Mouse (Mus musculus) embryo, embryonic 11.5 days (tissue): Measurements from ENCODE around the gene Mrpl2.
A peak's percentile ranks its signal among the peaks of the same experiment; 100 is the strongest.

Experiments
- DNase-seq: peaks from one replicate; pipeline ENCODE4 v3.0.0-alpha.2; 2012; ENCODE audit warnings: low read depth, low spot score

Mrpl2 gene

GRCm38 (mm10) chr17:46645561-46646321 is at the start of gene Mrpl2, which contains the start of gene Klc4:
Gene Mrpl2, plus strand, starts transcription at chr17:46646229.
Gene Klc4, minus strand, starts transcription at chr17:46646022.
- peak; percentile 99 for DNase-seq

GRCm38 (mm10) chr17:46597956-46598355 is 48.1 kb upstream of the Mrpl2 start:
- no peak for DNase-seq

DNA sequence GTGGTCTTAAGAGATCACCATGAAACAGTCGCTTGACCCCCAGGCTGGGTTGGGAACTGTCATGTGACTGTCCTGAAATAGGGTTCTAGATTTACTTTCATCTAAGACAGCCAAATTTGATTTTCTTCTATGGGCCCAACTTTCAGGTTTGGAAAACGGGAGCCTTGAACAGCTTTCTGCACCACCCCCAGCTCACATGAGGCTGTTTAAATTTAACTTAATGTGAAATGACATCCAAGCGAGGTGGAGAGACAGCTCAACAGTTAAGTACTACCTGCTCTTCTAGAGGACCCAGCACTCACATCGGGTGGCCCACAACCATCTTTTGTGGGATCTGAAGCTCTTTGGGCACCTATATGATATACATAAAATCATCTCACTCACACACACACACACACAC is 47.1 kb upstream of the Mrpl2 start:
- no peak for DNase-seq

DNA sequence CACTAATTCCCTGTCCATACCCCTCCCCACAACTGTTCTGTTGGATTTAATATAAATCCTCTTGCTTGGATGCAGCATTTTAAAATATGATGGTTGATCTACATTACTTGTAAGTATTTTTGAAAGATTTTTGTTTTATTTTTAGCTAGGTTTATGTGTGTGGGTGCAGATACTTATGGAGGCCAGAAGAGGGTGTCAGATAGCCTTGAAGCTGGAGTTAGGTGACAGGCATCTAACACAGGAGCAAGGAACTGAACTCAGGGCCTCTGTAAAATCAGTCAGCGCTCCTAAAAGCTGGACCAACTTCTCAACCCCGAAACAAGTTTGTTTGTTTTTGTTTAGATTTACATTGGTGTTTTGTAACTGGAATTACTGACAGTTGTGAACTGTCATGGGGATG is 45.5 kb upstream of the Mrpl2 start:
- no peak for DNase-seq

- DNase-seq = no peak
Measured at GRCm38 (mm10) chr17:46602212-46602611, 43.8 kb upstream of the Mrpl2 start.

GRCm38 (mm10) chr17:46603229-46603628 is 42.8 kb upstream of the Mrpl2 start:
- no peak for DNase-seq

- no peak for DNase-seq
Measured at GRCm38 (mm10) chr17:46605126-46605525, 40.9 kb upstream of the Mrpl2 start.

GRCm38 (mm10) chr17:46605987-46606386 is 40.0 kb upstream of the Mrpl2 start:
- no peak for DNase-seq

GRCm38 (mm10) chr17:46609721-46610514 is 36.1 kb upstream of the Mrpl2 start:
- DNase-seq = no peak

DNA sequence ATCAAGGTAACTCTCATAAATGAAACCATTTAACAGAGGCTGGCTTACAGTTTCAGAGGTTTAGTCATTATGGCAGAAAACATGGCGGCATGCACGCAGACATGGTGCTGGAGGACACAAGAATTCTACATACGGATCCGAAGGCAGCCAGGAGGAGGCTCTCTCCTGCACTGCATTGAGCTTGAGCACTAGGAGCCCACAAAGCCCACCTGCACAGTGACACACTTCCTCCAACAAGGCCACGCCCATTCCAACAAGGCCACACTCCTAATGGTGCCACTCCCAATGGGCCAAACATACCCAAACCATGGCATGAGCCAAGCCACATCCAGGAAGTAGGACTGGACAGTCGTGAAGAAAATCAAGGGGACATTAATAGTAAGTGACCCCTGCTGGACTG is 34.7 kb upstream of the Mrpl2 start:
- no peak for DNase-seq

DNA sequence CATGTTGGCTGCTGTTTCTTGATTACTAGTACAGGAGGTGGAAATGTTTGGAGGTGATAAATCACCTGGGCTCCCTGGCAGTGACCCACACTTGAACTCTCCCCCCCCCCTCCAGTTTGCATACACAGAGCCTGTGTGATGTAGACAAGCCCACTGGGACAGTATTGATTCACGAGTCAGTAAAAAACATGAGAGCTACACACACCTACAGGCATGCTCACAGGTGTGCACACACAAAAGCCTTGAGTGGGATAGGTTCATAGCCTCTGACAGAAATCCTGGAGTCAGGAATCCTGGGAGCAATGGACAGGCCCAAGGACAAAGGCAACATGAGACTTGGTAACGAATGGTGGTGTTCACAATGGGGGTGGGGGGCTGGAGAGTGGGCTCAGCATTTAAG is 33.8 kb upstream of the Mrpl2 start:
- no peak for DNase-seq

DNA sequence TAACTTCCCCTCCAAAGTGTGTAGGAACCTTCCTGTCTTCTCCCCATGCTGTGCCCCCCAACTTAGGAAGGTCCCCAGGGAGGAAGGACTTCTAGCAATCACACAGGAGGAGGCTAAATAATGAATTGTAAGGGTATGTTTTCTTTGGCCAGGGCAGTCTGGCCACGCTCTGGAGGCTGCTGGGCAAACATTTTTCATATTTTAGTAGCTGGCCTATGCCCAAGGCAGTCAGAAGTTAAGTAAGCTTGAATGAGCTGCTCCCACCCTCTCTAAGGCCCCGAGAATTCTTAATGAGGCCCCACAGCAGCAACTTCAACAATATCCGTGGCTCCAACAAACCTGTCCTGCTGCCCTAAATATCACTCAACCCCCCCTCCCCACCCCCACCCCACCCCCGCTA is 33.2 kb upstream of the Mrpl2 start:
- no peak for DNase-seq

GRCm38 (mm10) chr17:46613229-46613628 is 32.8 kb upstream of the Mrpl2 start:
- no peak for DNase-seq

DNA sequence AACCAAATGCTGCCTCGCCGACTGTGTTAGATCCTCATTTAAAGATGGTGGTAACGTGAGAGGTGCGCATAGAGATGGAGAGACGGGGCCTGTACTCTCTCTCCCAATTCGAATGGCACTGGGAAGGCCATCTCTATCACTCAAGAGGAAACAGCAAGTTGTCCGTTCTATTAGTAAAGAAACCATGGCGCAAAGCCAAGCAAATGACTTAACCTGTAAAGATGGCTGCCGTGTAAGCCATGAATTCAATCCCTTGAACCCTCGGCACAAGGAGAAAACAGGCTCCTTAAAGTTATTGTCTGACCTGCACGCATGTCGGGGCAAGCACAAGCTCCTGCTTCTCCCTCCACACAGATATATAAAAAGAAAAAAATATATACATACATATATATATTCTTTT is 28.2 kb upstream of the Mrpl2 start:
- no peak for DNase-seq

DNA sequence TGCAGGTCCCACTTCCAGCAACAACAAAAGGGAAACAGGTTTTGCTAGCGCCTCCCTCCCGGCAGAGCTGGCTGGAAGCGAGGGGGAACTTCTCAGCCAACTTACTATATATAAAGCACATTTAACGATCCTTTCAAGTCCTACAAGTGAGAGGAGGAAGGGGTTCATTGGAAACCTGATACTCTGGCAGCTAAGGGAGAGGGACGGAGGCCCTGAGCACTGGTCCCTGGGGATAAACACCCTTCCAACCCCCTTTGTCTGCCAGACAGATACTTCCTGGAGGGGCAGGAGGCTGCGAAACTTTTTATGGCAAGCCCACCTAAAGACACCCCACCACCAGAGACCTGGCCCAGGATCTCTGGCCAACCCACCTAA is 27.6 kb upstream of the Mrpl2 start:
- DNase-seq = no peak

DNA sequence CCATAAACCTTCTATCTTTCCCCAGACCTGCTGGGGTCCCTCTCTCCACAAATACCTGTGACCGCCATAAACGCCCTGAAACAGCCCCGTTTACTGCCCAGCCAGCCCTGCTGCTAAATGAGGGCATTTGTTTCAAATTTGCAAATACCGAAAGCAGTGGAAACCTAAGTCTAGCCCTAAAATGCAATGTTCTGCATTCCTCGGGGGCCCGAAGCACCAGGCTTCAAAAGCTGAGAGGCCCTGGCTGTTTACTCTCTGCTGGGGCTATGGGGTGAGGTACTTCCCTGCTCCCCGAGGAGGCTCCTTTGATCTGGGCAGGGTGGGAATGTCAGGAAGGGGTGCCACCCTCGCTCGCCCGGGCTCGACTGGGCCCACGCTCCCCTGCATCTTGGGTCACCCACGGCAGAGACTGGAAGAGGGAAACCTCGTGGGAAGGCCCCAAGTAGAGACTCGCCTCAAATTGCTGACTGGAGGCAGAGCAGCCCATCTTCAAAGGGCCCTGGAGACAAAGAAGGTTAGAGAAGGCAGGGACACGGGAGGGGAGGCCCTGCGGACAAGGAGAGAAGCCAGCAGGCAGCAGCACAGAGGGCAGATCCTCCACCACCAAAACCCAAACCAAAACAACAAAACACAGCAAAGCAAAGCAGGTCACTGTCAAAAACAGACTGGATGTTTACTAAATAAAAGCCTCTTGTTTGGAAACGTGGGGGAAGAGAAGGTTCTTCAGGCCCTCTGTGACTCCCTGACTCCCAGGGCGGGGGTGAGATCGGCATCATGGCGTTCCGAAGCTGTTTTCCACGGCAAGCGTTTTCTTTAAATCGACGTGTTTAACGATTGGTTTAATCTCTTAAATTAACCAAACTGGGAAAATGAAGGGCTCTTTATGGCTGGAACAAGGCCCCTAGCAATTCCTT is 27.0 kb upstream of the Mrpl2 start:
- DNase-seq = no peak

DNA sequence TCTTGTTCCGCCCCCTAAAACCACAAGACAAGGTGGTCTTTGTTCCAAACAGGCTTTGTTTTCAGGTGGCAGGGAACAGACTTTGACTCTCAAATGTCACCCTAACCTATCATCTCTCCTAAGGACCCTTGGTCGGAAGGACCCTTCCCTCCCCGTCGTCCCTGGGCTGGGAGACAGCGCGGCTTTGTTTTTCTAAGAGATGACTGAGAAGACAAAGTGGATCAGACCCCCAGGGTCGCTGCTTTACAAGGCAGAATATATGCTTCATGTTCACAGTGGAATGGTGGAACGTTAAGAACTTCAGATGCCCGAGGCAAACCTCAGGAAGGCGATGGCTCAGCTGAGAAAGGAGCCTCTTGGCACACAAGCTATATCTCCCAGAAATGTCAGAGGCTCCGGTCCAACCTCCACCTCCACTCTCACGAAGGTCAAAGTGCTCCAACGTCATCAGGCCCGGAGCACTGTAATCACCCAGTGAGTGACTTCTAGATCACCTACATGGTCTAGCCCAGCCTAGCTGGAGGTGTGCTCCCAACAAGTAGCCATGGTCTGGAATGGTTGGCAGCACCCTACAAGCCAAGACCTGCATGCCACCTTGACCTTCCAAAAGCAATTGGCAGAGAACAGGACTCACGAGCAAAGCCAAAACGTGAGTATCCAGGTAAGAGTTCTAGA is 26.2 kb upstream of the Mrpl2 start:
- no peak for DNase-seq

DNA sequence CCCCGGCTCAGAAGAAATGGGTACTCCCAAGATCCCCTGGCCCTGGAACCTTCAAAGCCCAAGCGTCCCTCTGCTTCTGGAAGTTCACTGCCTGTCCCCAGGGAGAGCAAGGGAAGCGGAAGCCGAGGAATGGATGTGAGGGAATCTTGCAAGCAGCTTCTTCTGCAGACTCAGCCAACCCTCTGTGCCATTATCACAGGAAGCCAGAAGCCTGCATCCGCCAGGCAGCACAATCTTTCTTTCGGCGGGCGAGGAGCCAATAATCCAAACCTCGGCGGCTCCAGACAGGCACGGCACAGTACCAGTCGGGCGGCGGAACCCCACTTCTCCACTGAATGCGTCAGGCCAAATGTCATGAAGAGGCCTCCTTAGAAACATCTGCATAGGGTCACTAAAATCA is 24.7 kb upstream of the Mrpl2 start:
- DNase-seq = no peak

DNA sequence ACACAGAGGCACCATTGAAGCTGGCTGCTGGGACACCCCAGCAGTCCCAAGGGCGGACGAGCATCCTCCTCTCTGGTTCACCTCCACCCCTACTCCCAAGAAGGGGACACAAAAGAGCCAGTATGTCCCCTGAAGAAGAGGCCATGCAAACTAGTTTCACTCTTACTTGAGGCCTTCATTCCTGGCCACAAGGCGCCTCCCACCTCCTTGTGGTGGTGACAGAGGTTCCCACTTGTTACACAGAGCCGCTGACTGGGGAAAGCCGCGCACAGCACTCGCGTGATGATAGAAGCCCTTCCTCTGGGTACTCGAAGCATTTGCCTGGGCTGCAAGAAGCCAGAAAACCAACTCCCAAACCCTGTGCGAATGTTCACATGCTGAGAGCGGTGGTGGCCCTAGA is 23.8 kb upstream of the Mrpl2 start:
- no peak for DNase-seq

DNA sequence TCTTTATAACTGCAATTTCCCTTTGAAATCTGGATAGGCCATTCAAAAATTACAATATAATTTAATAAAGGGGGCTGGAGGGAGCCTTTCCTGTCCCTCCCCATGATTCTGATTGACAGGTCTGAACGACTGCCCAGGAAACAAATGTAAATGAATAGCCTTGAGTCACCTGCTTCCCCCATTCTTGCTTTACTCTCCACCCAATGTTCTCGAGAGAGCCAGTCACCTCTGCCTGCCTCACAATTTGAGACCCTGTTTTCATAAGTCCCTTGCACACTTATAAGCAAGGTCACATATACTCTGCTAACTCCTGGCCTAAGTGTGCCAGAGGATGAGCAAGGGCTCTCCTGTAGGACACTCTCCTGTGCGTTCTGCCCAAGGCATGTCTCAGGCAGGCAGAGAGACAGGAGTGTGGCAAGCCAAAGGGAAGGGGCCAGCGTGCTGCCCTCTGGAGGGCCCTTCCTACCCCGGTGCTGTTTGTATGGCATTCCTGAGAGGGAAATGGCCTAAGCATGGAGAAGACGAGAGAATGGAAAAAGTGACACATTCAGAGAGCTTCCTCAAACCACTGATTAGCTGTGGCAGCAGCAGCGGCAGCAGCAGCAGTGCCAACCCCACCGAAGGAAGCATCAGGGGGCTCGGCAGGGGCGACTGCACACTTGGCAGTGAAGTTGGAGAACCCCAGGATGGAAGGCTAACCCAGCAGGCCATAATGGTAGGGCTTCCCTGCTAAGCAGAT is 22.0 kb upstream of the Mrpl2 start:
- DNase-seq = no peak

GRCm38 (mm10) chr17:46624598-46624997 is 21.4 kb upstream of the Mrpl2 start:
- no peak for DNase-seq
